Mouse (Mus musculus) embryo, embryonic 11.5 days (tissue): ENCODE measurements around the gene Luc7l2.

Source experiments
- DNase-seq: peaks from one replicate; pipeline ENCODE4 v3.0.0-alpha.2; 2012; ENCODE audit warnings: low read depth, low spot score

The Luc7l2 gene

GRCm38 (mm10) chr6:38576096-38576495 is 25.0 kb downstream of the Luc7l2 start:
- no peak for DNase-seq

GRCm38 (mm10) chr6:38580112-38580857 is 29.2 kb downstream of the Luc7l2 start:
- no peak for DNase-seq

- DNase-seq: no peak
Measured at GRCm38 (mm10) chr6:38581711-38582110, 30.6 kb downstream of the Luc7l2 start.

- DNase-seq: no peak
Measured at GRCm38 (mm10) chr6:38597481-38597880, 46.3 kb downstream of the Luc7l2 start.

GRCm38 (mm10) chr6:38609892-38610291 is 58.8 kb downstream of the Luc7l2 start:
- no peak for DNase-seq

GRCm38 (mm10) chr6:38622406-38622805 is 71.3 kb downstream of the Luc7l2 start:
- no peak for DNase-seq

- no peak for DNase-seq
Measured at GRCm38 (mm10) chr6:38623457-38623856, 72.3 kb downstream of the Luc7l2 start.

GRCm38 (mm10) chr6:38624439-38624838 is 73.3 kb downstream of the Luc7l2 start:
- no peak for DNase-seq

GRCm38 (mm10) chr6:38626086-38626485 is 75.0 kb downstream of the Luc7l2 start:
- no peak for DNase-seq

GRCm38 (mm10) chr6:38627081-38627480 is 75.9 kb downstream of the Luc7l2 start:
- DNase-seq: no peak

GRCm38 (mm10) chr6:38627486-38627885 is 76.4 kb downstream of the Luc7l2 start:
- DNase-seq: no peak

- no peak for DNase-seq
Measured at GRCm38 (mm10) chr6:38629556-38629955, 78.4 kb downstream of the Luc7l2 start.

- DNase-seq: no peak
Measured at GRCm38 (mm10) chr6:38632826-38633225, 81.7 kb downstream of the Luc7l2 start.

GRCm38 (mm10) chr6:38634461-38634860 is 83.3 kb downstream of the Luc7l2 start:
- DNase-seq: no peak

- no peak for DNase-seq
Measured at GRCm38 (mm10) chr6:38635941-38636851, 85.1 kb downstream of the Luc7l2 start.

GRCm38 (mm10) chr6:38636852-38637618 is 85.9 kb downstream of the Luc7l2 start, which contains the start of gene Klrg2:
Gene Klrg2 (minus strand): TSS chr6:38637242.
- no peak for DNase-seq

GRCm38 (mm10) chr6:38640401-38640800 is 89.3 kb downstream of the Luc7l2 start:
- DNase-seq: no peak

- no peak for DNase-seq
Measured at GRCm38 (mm10) chr6:38641228-38641627, 90.1 kb downstream of the Luc7l2 start.

- no peak for DNase-seq
Measured at GRCm38 (mm10) chr6:38641645-38642044, 90.5 kb downstream of the Luc7l2 start.

GRCm38 (mm10) chr6:38642593-38642992 is 91.5 kb downstream of the Luc7l2 start:
- no peak for DNase-seq

GRCm38 (mm10) chr6:38643039-38643438 is 91.9 kb downstream of the Luc7l2 start:
- no peak for DNase-seq

- DNase-seq: no peak
Measured at GRCm38 (mm10) chr6:38649545-38649944, 98.4 kb downstream of the Luc7l2 start.
